Mouse (Mus musculus): ENCODE measurements around the gene Jmjd7.

Gene Jmjd7

GRCm38 (mm10) chr2:120011462-120012200 is 15.7 kb upstream of the Jmjd7 start:
- DNase-seq (ENCODE audit: extremely low read depth, low read depth): peak; percentile 34

DNA sequence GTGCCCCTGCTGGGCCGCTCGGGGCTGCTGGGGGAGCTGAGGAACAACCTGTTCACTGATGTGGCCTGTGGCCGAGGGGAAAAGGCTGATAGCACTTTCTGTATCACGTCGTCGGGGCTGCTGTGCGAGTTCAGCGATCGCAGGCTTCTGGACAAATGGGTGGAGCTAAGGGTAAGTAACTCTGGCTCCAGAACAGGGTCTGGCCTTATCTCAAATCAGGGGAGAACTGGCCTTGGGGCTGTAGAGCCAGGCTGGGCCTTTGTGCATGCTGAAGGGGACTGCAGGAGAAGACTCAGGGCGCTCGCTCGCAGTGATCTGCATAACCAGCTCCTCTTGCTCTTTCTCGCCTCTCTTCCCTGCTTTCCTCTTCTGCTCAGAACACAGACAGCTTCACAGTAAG is 14.4 kb upstream of the Jmjd7 start:
- no peak for DNase-seq (ENCODE audit: extremely low read depth, low read depth)

- peak; percentile 16 for DNase-seq (ENCODE audit: extremely low read depth, low read depth)
Measured at GRCm38 (mm10) chr2:120013831-120014486, 13.3 kb upstream of the Jmjd7 start.

GRCm38 (mm10) chr2:120015882-120016281 is 11.4 kb upstream of the Jmjd7 start:
- no peak for DNase-seq (ENCODE audit: extremely low read depth, low read depth)

DNA sequence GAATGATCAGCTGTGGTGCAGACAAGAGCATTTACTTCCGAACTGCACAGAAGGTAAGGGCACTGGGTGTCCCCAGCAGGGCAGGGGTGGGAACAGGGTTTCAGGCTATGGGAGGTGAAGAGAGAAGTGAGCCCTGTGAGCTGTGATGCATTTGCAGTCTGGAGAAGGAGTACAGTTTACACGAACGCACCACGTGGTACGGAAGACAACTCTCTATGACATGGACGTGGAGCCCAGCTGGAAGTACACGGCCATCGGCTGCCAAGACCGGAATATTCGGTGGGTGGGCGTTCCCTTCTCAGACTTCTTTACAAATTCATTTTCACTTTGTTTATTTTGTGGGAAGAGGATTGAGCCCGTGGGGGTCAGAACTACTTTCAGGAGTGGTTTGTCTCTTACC is 9.7 kb upstream of the Jmjd7 start:
- no peak for DNase-seq (ENCODE audit: extremely low read depth, low read depth)

- DNase-seq (ENCODE audit: extremely low read depth, low read depth): no peak
Measured at GRCm38 (mm10) chr2:120024337-120024736, 2.9 kb upstream of the Jmjd7 start.

- no peak for DNase-seq (ENCODE audit: extremely low read depth, low read depth)
Measured at GRCm38 (mm10) chr2:120027950-120028331, 658 bp downstream of the Jmjd7 start.

DNA sequence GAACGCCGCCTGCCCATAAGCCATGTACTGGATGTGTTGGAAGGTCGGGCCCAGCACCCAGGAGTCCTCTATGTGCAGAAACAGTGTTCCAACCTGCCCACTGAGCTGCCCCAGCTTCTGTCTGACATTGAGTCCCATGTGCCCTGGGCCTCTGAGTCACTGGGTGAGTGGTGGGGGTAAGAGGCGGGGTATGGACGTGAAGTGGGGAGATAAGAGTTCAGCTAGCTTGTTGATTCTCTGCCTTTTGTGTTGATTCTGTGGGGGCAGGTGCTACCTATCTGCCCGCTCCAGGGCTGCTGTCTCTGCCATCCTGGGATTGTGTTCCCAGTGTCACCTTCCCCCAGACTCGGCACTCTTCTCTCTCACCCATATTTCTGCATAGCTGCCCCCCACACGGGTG is 3.1 kb downstream of the Jmjd7 start:
- no peak for DNase-seq (ENCODE audit: extremely low read depth, low read depth)

- no peak for DNase-seq (ENCODE audit: extremely low read depth, low read depth)
Measured at GRCm38 (mm10) chr2:120032726-120033467, 5.6 kb downstream of the Jmjd7 start, which contains the start of gene Pla2g4b. Pla2g4b (plus strand) TSS chr2:120033417.

DNA sequence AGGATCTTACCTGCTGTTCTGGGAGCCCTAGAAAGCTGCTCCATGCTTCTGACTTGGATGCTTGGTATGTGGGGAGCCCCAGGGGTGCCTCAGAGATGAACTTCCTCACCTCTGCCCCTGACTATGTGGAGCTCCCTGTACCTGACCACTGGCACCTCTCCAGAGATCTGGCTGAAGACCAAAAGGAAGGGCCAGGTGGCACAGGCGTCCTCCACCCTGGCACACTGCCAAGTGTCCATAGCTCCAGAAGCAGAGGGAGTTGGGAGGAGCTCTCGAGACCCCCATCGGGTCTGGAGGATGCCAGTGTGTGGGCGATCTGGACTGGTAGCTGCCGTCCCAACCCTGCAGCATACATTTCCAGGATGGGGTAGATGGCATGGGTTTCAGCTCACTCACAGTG is 6.4 kb downstream of the Jmjd7 start:
- no peak for DNase-seq (ENCODE audit: extremely low read depth, low read depth)

DNA sequence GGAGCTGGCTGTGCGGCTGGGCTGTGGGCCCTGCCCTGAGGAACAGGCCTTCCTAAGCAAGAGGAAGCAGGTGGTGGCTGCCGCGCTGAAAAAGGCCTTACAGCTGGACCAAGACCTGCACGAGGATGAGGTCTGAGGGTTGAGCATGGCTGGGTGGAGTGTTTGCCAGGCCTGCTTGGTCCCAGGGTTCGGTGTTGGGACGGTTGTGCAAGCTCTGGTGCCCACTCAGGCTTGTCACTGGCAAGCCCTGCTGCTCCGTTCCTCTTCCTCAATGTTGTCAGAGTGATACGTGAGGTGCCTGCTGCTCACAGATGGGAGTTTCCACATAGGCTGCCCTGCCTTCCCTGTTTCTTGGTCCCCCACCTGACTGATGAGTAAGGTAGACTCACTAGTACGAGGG is 10.5 kb downstream of the Jmjd7 start:
- DNase-seq (ENCODE audit: extremely low read depth, low read depth): no peak

GRCm38 (mm10) chr2:120040991-120041390 is 13.7 kb downstream of the Jmjd7 start:
- DNase-seq (ENCODE audit: extremely low read depth, low read depth): no peak

DNA sequence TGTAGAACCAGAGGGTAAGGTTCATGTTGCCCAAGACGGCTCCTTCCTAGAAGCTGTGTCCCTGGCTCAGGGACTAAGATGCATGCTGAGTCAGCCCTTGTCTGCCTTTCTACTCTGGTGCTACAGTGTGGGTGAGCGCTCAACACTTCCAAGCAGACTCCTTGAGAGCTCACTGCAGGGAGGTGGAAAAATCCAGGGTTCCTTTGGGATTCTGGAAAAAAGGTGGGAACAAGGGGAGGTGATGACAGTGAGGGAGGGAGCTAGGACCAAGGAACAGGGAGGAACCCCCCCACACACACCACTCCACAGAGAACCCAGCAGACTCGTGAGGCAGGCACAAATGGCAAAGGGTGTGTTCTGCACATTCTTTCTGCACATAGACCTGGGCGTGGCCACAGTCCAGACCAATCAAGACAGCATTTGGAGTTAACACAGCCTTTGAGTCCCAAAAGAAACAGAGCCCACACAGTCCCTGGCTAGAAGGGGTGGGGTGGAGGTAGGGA is 16.9 kb downstream of the Jmjd7 start:
- DNase-seq (ENCODE audit: extremely low read depth, low read depth): peak; percentile 15

DNA sequence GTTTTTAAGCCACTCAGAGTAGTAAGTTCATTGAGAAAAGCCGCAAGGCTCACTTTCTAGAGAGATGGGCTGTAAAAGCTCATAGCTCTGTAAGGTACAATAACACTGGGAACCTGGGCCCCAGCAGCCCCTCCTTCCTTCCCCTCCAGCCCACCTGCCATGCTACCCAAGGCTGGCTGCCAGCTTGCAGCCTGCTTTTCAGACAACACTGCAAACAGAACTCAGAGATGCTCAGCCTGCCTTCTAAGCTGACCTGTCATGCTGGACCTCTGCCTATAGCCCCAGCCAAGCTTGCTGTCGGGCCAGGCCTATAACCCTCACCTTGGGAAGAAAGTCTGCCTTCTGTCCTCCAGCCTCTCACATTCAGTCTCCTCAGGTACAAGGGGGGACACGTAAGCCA is 17.4 kb downstream of the Jmjd7 start:
- no peak for DNase-seq (ENCODE audit: extremely low read depth, low read depth)

DNA sequence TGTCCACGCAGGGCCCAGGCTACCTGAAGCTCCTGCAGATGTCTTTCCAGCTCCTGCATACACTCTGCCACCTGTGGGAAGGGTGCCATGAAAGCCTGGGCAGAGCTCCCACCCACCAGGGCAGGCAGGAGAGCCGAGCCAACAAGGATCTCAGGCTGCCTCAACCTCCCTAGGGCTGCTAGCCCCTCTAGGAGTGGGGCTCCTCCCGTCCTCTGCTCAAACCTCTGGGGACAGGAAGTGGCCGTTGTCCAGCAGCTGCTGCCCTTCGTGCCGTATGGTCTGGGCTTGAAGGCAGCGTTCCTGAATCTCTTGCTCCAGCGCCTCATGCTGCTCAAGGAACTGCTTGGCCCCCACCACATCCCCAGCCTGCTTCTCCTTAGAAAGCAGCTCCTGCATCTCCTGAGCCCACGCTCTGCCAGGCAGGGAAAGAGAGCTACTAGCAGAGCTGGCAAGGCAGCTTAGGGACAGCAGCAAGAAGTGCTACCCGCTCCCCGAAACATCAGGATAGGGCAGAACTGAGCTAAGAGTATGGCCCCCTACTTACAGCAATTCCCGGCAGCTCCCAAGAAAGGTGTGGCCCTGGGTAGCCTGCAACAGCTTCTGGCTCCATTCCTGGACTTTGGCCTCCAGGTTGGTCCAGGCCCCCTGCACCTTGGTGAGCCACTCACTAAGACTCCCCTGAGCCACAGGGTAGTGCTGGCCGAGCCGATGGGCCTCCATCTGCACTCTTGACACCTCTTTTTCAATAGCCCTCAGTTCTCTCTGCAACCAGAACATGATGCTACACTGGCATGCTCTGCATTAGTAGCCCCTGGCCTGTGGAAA is 19.4 kb downstream of the Jmjd7 start:
- no peak for DNase-seq (ENCODE audit: extremely low read depth, low read depth)

- DNase-seq (ENCODE audit: extremely low read depth, low read depth): no peak
Measured at GRCm38 (mm10) chr2:120048173-120048572, 20.9 kb downstream of the Jmjd7 start.

DNA sequence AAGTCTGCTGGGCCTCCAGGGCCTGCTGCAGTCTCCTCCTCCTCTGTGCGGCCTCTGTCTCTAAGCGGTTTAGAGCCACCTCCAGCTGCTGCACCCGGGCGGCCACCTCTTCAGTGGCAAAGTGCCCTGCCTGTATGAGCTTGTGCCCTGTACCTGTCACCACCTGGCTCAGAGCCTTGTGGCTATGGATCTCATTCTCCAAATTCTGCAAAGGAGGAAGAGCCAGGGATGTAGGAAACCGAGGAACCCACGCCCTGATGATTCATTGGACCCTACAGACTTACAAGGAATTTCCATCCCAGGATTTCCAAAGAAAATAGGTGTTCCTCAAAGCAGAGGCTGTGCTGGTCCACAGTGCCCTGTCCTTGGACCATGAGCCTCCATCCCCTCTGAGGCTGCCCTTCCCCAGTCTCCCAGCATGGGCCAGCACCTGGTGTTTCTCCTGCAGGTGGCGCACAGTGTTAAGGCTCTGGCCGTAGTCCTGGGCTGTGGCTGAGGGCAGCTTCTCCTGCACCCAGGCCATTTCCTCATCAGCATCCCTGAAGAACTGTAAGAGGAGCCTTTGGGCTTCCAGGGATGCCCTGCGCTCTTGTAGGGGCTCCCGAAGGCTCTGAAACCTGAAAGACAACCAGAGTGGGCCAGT is 22.5 kb downstream of the Jmjd7 start:
- no peak for DNase-seq (ENCODE audit: extremely low read depth, low read depth)

DNA sequence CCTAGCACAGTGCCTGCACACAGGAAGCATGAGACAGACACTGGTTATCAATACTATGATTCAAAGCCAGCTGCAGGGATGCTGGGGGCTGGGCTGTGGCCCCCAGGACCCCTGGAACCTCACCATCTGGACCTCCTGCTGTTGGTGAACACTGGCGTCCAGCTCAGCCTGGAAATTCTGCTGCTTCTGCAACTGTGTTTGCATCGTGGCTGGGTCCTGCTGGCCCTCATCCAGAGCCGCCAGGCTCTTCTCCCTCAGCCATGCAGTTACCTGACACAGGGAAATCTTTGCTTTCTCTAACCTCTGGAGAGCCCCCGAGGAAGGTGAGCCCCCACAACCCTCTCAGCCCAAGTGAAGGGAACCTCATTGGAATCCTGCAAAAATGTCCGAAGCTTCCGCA is 24.1 kb downstream of the Jmjd7 start:
- no peak for DNase-seq (ENCODE audit: extremely low read depth, low read depth)

GRCm38 (mm10) chr2:120054771-120055552 is 27.7 kb downstream of the Jmjd7 start:
- no peak for DNase-seq (ENCODE audit: extremely low read depth, low read depth)

DNA sequence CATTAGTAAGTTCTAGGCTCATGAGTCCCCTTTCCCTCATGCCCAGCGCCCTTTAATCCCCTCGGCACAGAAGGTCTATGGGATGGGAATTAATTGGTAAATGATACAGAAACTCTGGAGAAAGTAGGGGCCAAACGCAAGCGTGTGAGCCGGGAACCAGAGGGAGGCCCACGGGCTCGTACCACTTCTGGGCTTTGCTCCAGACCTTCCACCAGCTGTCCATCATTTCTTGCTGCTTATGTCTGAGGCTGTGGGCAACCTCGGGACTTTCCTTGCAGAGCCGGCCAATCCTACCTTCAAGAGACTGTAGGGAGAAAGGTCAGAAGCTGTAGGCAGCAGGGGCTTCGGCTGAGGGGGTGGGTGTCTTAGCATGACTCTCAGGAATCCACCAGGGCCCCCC is 28.6 kb downstream of the Jmjd7 start:
- no peak for DNase-seq (ENCODE audit: extremely low read depth, low read depth)
